Mouse (Mus musculus) MEL (cell line): ENCODE results near the gene Kif5c. TPM values are rescaled to one million over a fixed set of nuclear protein-coding genes. Genes with fewer than 3 reads are reported as not detected.
A peak's percentile ranks its signal among the peaks of the same experiment; 100 is the strongest.

Experiments used
- DNase-seq: peaks from one replicate; pipeline ENCODE4 v3.0.0; 2011; ENCODE audit warnings: low read depth, low spot score
- H3K27ac ChIP-seq: 2 replicates; pipeline ENCODE4 v1.5.1; 2012; ENCODE audit warnings: low read depth, mild to moderate bottlenecking, control low read depth, low read length, moderate library complexity; ENCODE audit not compliant: control insufficient read depth
- H3K27me3 ChIP-seq, 2 experiments: fragments of 150-350 bp in 1 of 2; sonication (generic) in 1 of 2; 2 replicates each; pipeline ENCODE4 v1.6.1; 2012; ENCODE audit warnings: low read length in 2 of 2, mild to moderate bottlenecking in 2 of 2, improper control_type of control experiment in 1 of 2, moderate library complexity in 1 of 2; ENCODE audit not compliant: insufficient read depth in 2 of 2, control insufficient read depth in 1 of 2
- H3K36me3 ChIP-seq, 2 experiments: 2 replicates each; pipeline ENCODE4 v1.6.1; 2012 to 2014; ENCODE audit warnings: low read length in 2 of 2, improper control_type of control experiment in 1 of 2, inconsistent platforms in 1 of 2, mild to moderate bottlenecking in 1 of 2; ENCODE audit not compliant: insufficient read depth in 2 of 2, control insufficient read depth in 1 of 2
- H3K4me1 ChIP-seq, 2 experiments: fragments of 150-350 bp in 1 of 2; sonication (generic) in 1 of 2; 2 replicates each; pipeline ENCODE4 v1.6.1; 2012; ENCODE audit warnings: low read length in 2 of 2, improper control_type of control experiment in 1 of 2, mild to moderate bottlenecking in 1 of 2; ENCODE audit not compliant: insufficient read depth in 2 of 2, control insufficient read depth in 1 of 2
- H3K4me3 ChIP-seq, 2 experiments: fragments of 150-350 bp in 1 of 2; sonication (generic) in 1 of 2; 2 replicates each; pipeline ENCODE4 v1.5.1; 2012; ENCODE audit warnings: low read depth in 2 of 2, low read length in 2 of 2, mild to moderate bottlenecking in 2 of 2, moderate library complexity in 2 of 2, control low read depth in 1 of 2, improper control_type of control experiment in 1 of 2; ENCODE audit not compliant: control insufficient read depth in 1 of 2, insufficient read depth in 1 of 2
- H3K79me2 ChIP-seq: 2 replicates; pipeline ENCODE4 v1.6.1; 2012; ENCODE audit warnings: mild to moderate bottlenecking, low read length, moderate library complexity; ENCODE audit not compliant: control insufficient read depth, poor library complexity, insufficient read depth
- H3K9ac ChIP-seq: 2 replicates; pipeline ENCODE4 v1.6.1; 2012; ENCODE audit warnings: low read depth, mild to moderate bottlenecking, control low read depth, low read length, moderate library complexity; ENCODE audit not compliant: control insufficient read depth, poor library complexity, severe bottlenecking
- H3K9me3 ChIP-seq: fragments of 150-350 bp; sonication (generic); replicated peaks from 2 replicates; pipeline ENCODE4 v1.6.1; 2012; ENCODE audit warnings: mild to moderate bottlenecking, low read length, improper control_type of control experiment, moderate library complexity; ENCODE audit not compliant: insufficient read depth
- CHD2 ChIP-seq: IDR thresholded peaks from 2 replicates; pipeline ENCODE4 v1.6.1; 2011; ENCODE audit warnings: low read length, improper control_type of control experiment
- CTCF ChIP-seq, 3 experiments: IDR thresholded peaks in 2 of 3; conservative IDR thresholded peaks in 1 of 3; 2 replicates each; pipeline ENCODE4 v1.5.1; 2011 to 2012; ENCODE audit warnings: low read length in 3 of 3, low read depth in 2 of 3, mild to moderate bottlenecking in 2 of 3, improper control_type of control experiment in 1 of 3, inconsistent platforms in 1 of 3, mixed read lengths in 1 of 3, moderate library complexity in 1 of 3; ENCODE audit not compliant: control insufficient read depth in 1 of 3, insufficient read depth in 1 of 3, poor library complexity in 1 of 3, severe bottlenecking in 1 of 3
- E2F4 ChIP-seq: IDR thresholded peaks from 2 replicates; pipeline ENCODE4 v1.6.1; 2011; ENCODE audit warnings: low read depth, low read length, improper control_type of control experiment, borderline replicate concordance
- EP300 ChIP-seq, 2 experiments: IDR thresholded peaks; 2 replicates each; pipeline ENCODE4 v1.6.1; 2011; ENCODE audit warnings: improper control_type of control experiment in 2 of 2, low read length in 2 of 2, low read depth in 1 of 2, mild to moderate bottlenecking in 1 of 2
- ETS1 ChIP-seq: IDR thresholded peaks from 2 replicates; pipeline ENCODE4 v1.6.1; 2012; ENCODE audit warnings: low read depth, mild to moderate bottlenecking, inconsistent platforms, low read length, improper control_type of control experiment, moderate library complexity
- GABPA ChIP-seq: IDR thresholded peaks from 2 replicates; pipeline ENCODE4 v1.6.1; 2012; ENCODE audit warnings: low read depth, mild to moderate bottlenecking, inconsistent platforms, low read length, improper control_type of control experiment, moderate library complexity
- GATA1 ChIP-seq: IDR thresholded peaks from 2 replicates; pipeline ENCODE4 v1.6.1; 2011; ENCODE audit warnings: low read depth, low read length, improper control_type of control experiment
- HCFC1 ChIP-seq: IDR thresholded peaks from 2 replicates; pipeline ENCODE4 v1.6.1; 2012; ENCODE audit warnings: low read depth, mild to moderate bottlenecking, inconsistent platforms, low read length, improper control_type of control experiment, moderate library complexity
- KAT2A ChIP-seq: conservative IDR thresholded peaks from 2 replicates; pipeline ENCODE4 v1.6.1; 2012; ENCODE audit warnings: low read depth, low read length, improper control_type of control experiment, inconsistent platforms
- MAFK ChIP-seq: IDR thresholded peaks from 2 replicates; pipeline ENCODE4 v1.6.1; 2011; ENCODE audit warnings: low read depth, mild to moderate bottlenecking, low read length, improper control_type of control experiment, borderline replicate concordance
- MAX ChIP-seq: IDR thresholded peaks from 2 replicates; pipeline ENCODE4 v1.6.1; 2011; ENCODE audit warnings: low read length, improper control_type of control experiment
- MAZ ChIP-seq: IDR thresholded peaks from 2 replicates; pipeline ENCODE4 v1.6.1; 2012; ENCODE audit warnings: low read depth, mild to moderate bottlenecking, inconsistent platforms, low read length, improper control_type of control experiment
- MEF2A ChIP-seq: IDR thresholded peaks from 2 replicates; pipeline ENCODE4 v1.6.1; 2014; ENCODE audit warnings: low read depth, mild to moderate bottlenecking, inconsistent platforms, low read length, improper control_type of control experiment; ENCODE audit not compliant: poor library complexity, insufficient replicate concordance, severe bottlenecking; ENCODE audit errors: extremely low read depth
- MXI1 ChIP-seq: IDR thresholded peaks from 2 replicates; pipeline ENCODE4 v1.6.1; 2011; ENCODE audit warnings: mild to moderate bottlenecking, low read depth, low read length, improper control_type of control experiment
- MYB ChIP-seq: IDR thresholded peaks from 2 replicates; pipeline ENCODE4 v1.6.1; 2011; ENCODE audit warnings: mild to moderate bottlenecking, low read depth, low read length, improper control_type of control experiment
- NRF1 ChIP-seq: IDR thresholded peaks from 2 replicates; pipeline ENCODE4 v1.6.1; 2014; ENCODE audit warnings: low read depth, mild to moderate bottlenecking, inconsistent platforms, low read length, improper control_type of control experiment, moderate library complexity; ENCODE audit not compliant: poor library complexity, insufficient read depth, severe bottlenecking
- POLR2A ChIP-seq, 2 experiments: IDR thresholded peaks; 2 replicates each; pipeline ENCODE4 v1.6.1; 2011 to 2012; ENCODE audit warnings: low read length in 2 of 2, mild to moderate bottlenecking in 2 of 2, control low read depth in 1 of 2, improper control_type of control experiment in 1 of 2, low read depth in 1 of 2, moderate library complexity in 1 of 2; ENCODE audit not compliant: control insufficient read depth in 1 of 2, insufficient read depth in 1 of 2, poor library complexity in 1 of 2
- POLR2AphosphoS2 ChIP-seq: IDR thresholded peaks from 2 replicates; pipeline ENCODE4 v1.6.1; 2011; ENCODE audit warnings: low read length, improper control_type of control experiment
- RAD21 ChIP-seq: IDR thresholded peaks from 2 replicates; pipeline ENCODE4 v1.6.1; 2011; ENCODE audit warnings: mild to moderate bottlenecking, low read depth, low read length, improper control_type of control experiment
- SIN3A ChIP-seq: IDR thresholded peaks from 2 replicates; pipeline ENCODE4 v1.6.1; 2012; ENCODE audit warnings: low read length, improper control_type of control experiment, inconsistent platforms
- SMC3 ChIP-seq: IDR thresholded peaks from 2 replicates; pipeline ENCODE4 v1.6.1; 2011; ENCODE audit warnings: low read depth, low read length, improper control_type of control experiment
- TAL1 ChIP-seq: IDR thresholded peaks from 2 replicates; pipeline ENCODE4 v1.6.1; 2012; ENCODE audit warnings: mild to moderate bottlenecking, inconsistent platforms, low read length, moderate library complexity, mixed read lengths
- TBP ChIP-seq: IDR thresholded peaks from 2 replicates; pipeline ENCODE4 v1.8.0; 2011; ENCODE audit warnings: low read depth, low read length, improper control_type of control experiment
- TCF12 ChIP-seq: IDR thresholded peaks from 2 replicates; pipeline ENCODE4 v1.6.1; 2014; ENCODE audit warnings: low read depth, mild to moderate bottlenecking, inconsistent platforms, low read length, improper control_type of control experiment, moderate library complexity
- UBTF ChIP-seq: IDR thresholded peaks from 2 replicates; pipeline ENCODE4 v1.6.1; 2012; ENCODE audit warnings: low read depth, mild to moderate bottlenecking, inconsistent platforms, low read length, improper control_type of control experiment, moderate library complexity, borderline replicate concordance; ENCODE audit not compliant: insufficient read depth
- USF1 ChIP-seq: IDR thresholded peaks from 2 replicates; pipeline ENCODE4 v1.6.1; 2014; ENCODE audit warnings: low read depth, mild to moderate bottlenecking, inconsistent platforms, low read length, improper control_type of control experiment, moderate library complexity
- USF2 ChIP-seq, 2 experiments: IDR thresholded peaks; 2 replicates each; pipeline ENCODE4 v1.6.1; 2011 to 2012; ENCODE audit warnings: improper control_type of control experiment in 2 of 2, low read length in 2 of 2, borderline replicate concordance in 1 of 2, inconsistent platforms in 1 of 2, low read depth in 1 of 2, mild to moderate bottlenecking in 1 of 2; ENCODE audit not compliant: insufficient read depth in 1 of 2
- ZC3H11A ChIP-seq: IDR thresholded peaks from 2 replicates; pipeline ENCODE4 v1.6.1; 2012; ENCODE audit warnings: low read depth, mild to moderate bottlenecking, inconsistent platforms, low read length, improper control_type of control experiment
- ZKSCAN1 ChIP-seq: IDR thresholded peaks from 2 replicates; pipeline ENCODE4 v1.6.1; 2012; ENCODE audit warnings: low read depth, mild to moderate bottlenecking, inconsistent platforms, low read length, improper control_type of control experiment, moderate library complexity
- ZMIZ1 ChIP-seq: IDR thresholded peaks from 2 replicates; pipeline ENCODE4 v1.6.1; 2012; ENCODE audit warnings: low read depth, mild to moderate bottlenecking, inconsistent platforms, low read length, improper control_type of control experiment, moderate library complexity
- ZNF384 ChIP-seq: IDR thresholded peaks from 2 replicates; pipeline ENCODE4 v1.6.1; 2012; ENCODE audit warnings: low read depth, mild to moderate bottlenecking, inconsistent platforms, low read length, improper control_type of control experiment
- polyA plus RNA-seq, 2 experiments: library from polyadenylated mRNA; stranded (reverse) in 1 of 2; unstranded in 1 of 2; fragments of >175 nt in 1 of 2; fragments of >200 nt in 1 of 2; gene quantifications; 2 replicates each; pipeline versions ENCODE4 v1.2.1 to v1.2.4; 2012; ENCODE audit warnings: low replicate concordance in 2 of 2, low read depth in 1 of 2; ENCODE audit not compliant: insufficient read length in 2 of 2, insufficient read depth in 1 of 2, missing spikeins in 1 of 2
- total RNA-seq: library from RNA; depleted of rRNA; stranded (reverse); fragments of 300-350 nt; gene quantifications from 2 replicates; pipeline ENCODE4 v1.2.3, GENCODE M21; 2012

Gene Kif5c
- total and polyA plus RNA-seq, 3 experiments = 0.26 to 0.39 TPM; not detected in 1

- no peaks in the 10 kb centered on the region for H3K79me2 ChIP-seq
- peak overlapping the region; percentile 58 to 75 for H3K4me3 ChIP-seq
- H3K9ac ChIP-seq = peak overlapping the region; percentile 39
- H3K27me3 ChIP-seq = no peaks in the 10 kb centered on the region
- TF ChIP-seq GATA1 (no peak), MAFK (no peak), SIN3A (peak; percentile 79), POLR2AphosphoS2 (no peak), ETS1 (peak; percentile 32; the same call in 1 of the 2 replicates), HCFC1 (peak; percentile 38; the same call in 1 of the 2 replicates), NRF1 (no peak), MEF2A (no peak), KAT2A (no peak), MYB (no peak), TCF12 (0 out of 2 replicates have a peak, but pooled peaks have one; percentile 16), USF1 (no peak), MXI1 (peak; percentile 21; the same call in 1 of the 2 replicates), EP300 (IDR thresholded peaks at IDR 0.05; ENCODE audit: low read depth in 1 of 2, low read length in 2 of 2) (no peak), GABPA (no peak), ZKSCAN1 (no peak), ZMIZ1 (no peak), E2F4 (no peak), TBP (no peak), POLR2A (IDR thresholded peaks at IDR 0.05; ENCODE audit: control insufficient read depth in 1 of 2, insufficient read depth in 1 of 2, low read depth in 1 of 2, low read length in 2 of 2, poor library complexity in 1 of 2) (no peak), ZNF384 (peak; percentile 57), UBTF (no peak), CTCF (IDR thresholded peaks at IDR 0.05 in 2 of 3, conservative IDR thresholded peaks at IDR 0.05 in 1 of 3; ENCODE audit: control insufficient read depth in 1 of 3, insufficient read depth in 1 of 3, low read depth in 2 of 3, low read length in 3 of 3, poor library complexity in 1 of 3, severe bottlenecking in 1 of 3) (peak; percentile 68 to 92 (median 68)), CHD2 (no peak), MAX (0 out of 2 replicates have a peak, but pooled peaks have one; percentile 28), MAZ (no peak), RAD21 (peak; percentile 89), ZC3H11A (peak; percentile 75), SMC3 (peak; percentile 85), USF2 (IDR thresholded peaks at IDR 0.05; ENCODE audit: borderline replicate concordance in 1 of 2, insufficient read depth in 1 of 2, low read depth in 1 of 2, low read length in 2 of 2) (no peak), TAL1 (no peak)
- TF ChIP-seq, all 39 proteins: peak for 11
- H3K4me1 ChIP-seq = peaks cover 12 to 27% of the 10 kb centered on the region in 2 experiments
- peaks cover 0 to 15% of the 10 kb centered on the region in 2 experiments; a peak in 2 of 4 replicates for H3K36me3 ChIP-seq
- H3K9me3 ChIP-seq = no peaks in the 10 kb centered on the region
- peak; percentile 90 for DNase-seq
- no peak overlapping the region for H3K27ac ChIP-seq
These were observed 108.1 kb downstream of the Kif5c start for GRCm38 (mm10) chr2:49727199-49727598.
